Mouse (Mus musculus): ENCODE results near the gene Ugt8a.

Ugt8a gene

DNA sequence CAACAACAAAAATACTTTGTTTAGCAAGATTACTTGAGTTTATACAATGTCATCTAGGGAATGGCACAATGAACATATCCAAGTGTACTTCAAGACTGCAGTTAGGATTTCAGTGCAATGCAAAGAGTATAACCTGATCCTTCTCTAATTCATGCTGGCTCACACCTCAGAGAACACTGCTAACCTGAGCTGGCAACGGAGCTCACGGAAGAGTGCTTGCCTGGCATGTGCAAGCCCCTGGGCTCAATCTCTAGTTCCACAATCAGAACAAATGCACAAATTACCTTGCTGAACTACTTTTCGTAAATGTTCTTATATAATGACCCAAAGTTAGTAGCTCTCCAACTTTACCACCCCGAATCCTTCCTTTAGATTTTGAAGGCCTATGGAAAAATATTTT is 68.5 kb downstream of the Ugt8a start:
- no peak for DNase-seq (ENCODE audit: low read depth, low spot score)

- DNase-seq (ENCODE audit: low read depth, low spot score) = no peak
Observed at GRCm38 (mm10) chr3:125861601-125862000, 76.8 kb downstream of the Ugt8a start.

- DNase-seq (ENCODE audit: low read depth, low spot score) = peak; percentile 22
Observed at GRCm38 (mm10) chr3:125849163-125849872, 89.1 kb downstream of the Ugt8a start.

- no peak for DNase-seq (ENCODE audit: low read depth, low spot score)
Observed at GRCm38 (mm10) chr3:125828051-125828450, 110.4 kb downstream of the Ugt8a start.

DNA sequence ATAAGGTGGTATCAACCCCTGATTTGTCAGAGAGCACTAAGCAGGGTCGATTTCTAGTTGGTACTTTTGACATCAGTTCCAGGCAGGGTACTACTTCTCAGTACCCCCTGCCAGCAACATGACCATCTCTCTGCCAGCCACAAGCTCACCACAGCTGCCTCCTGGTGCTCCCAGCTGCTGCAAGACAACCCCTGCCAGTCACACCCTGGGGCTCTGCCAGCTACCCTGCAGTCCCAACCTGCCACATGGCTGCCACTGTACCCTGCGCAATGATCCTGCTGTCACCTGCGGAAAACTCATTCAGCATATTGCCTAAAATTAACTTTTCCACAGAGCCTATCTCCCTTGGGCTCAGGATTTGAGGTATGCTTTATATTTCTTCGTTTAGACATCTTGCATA is 111.2 kb downstream of the Ugt8a start:
- no peak for DNase-seq (ENCODE audit: low read depth, low spot score)

GRCm38 (mm10) chr3:125819741-125820140 is 118.7 kb downstream of the Ugt8a start:
- DNase-seq (ENCODE audit: low read depth, low spot score) = no peak

Measured in CD4-positive, CD25-positive, alpha-beta regulatory T cell, adult 2 months (primary cell).